Comparison of ENCODE assay signal across 18 mouse cellular contexts in genomic region chr5:112212711-112213264, GRCm38 (mm10). TPM values are rescaled to one million over a fixed set of nuclear protein-coding genes. Genes with fewer than 3 reads are reported as not detected.
DNase-seq lines count a peak whose midpoint lies in the region; ATAC-seq and TF ChIP-seq lines count a peak whose summit lies in the region.
"Had no signal": no experiment of that assay in that cellular context is flagged by ENCODE, and none has a peak within 500 bp of the region (broad histone marks: within the 10 kb centered on the region; RNA-seq: fewer than 3 reads in every experiment).

No protein-coding gene starts in this region.

- no peak for TF ChIP-seq CTCF in intestine, postnatal 0 days (IDR thresholded peaks at IDR 0.05; ENCODE audit: low read depth)

- H3K27me3 ChIP-seq in forebrain, embryonic 10.5 days (ENCODE audit: poor library complexity, severe bottlenecking) = no peaks in the 10 kb centered on the region; the same call in 1 of the 2 replicates
- H3K27me3 ChIP-seq in forebrain, embryonic 15.5 days = no peaks in the 10 kb centered on the region
- H3K27me3 ChIP-seq in hindbrain, embryonic 16.5 days (replicated peaks; ENCODE audit: control insufficient read depth, insufficient read depth, low read length) = no peaks in the 10 kb centered on the region
- no peaks in the 10 kb centered on the region for H3K27me3 ChIP-seq in midbrain, embryonic 16.5 days (ENCODE audit: control insufficient read depth, insufficient read depth, low read depth, low read length)
- no peaks in the 10 kb centered on the region for H3K27me3 ChIP-seq in intestine, postnatal 0 days (replicated peaks; ENCODE audit: control insufficient read depth, insufficient read depth, low read length)
- H3K27me3 ChIP-seq: lung, embryonic 15.5 days had no signal

- no peak overlapping the region for H3K9ac ChIP-seq in forebrain, embryonic 15.5 days (replicated peaks)
- H3K9ac ChIP-seq in hindbrain, embryonic 16.5 days (ENCODE audit: low read depth, low read length) = peak overlapping the region; percentile 11; the same call in 1 of the 2 replicates
- 0 out of 2 replicates have a peak overlapping the region, but pooled peaks have one; percentile 1 for H3K9ac ChIP-seq in midbrain, embryonic 16.5 days (ENCODE audit: low read depth, low read length)
- no peak overlapping the region for H3K9ac ChIP-seq in intestine, postnatal 0 days (ENCODE audit: low read depth, low read length)
- H3K9ac ChIP-seq: embryonic facial prominence, embryonic 13.5 days; liver, embryonic 12.5 days; lung, embryonic 15.5 days had no signal

- H3K4me2 ChIP-seq in forebrain, embryonic 15.5 days (replicated peaks) = peak overlapping the region; percentile 24; the same call in 1 of the 2 replicates
- peak overlapping the region; percentile 29; the same call in 1 of the 2 replicates for H3K4me2 ChIP-seq in hindbrain, embryonic 16.5 days (ENCODE audit: low read length)
- H3K4me2 ChIP-seq in midbrain, embryonic 16.5 days (ENCODE audit: low read length) = peak overlapping the region; percentile 29
- H3K4me2 ChIP-seq in intestine, postnatal 0 days (replicated peaks; ENCODE audit: low read depth) = no peak overlapping the region
- H3K4me2 ChIP-seq: liver, embryonic 12.5 days; lung, embryonic 15.5 days had no signal

- no peak for DNase-seq in forebrain, embryonic 10.5 days (ENCODE audit: extremely low spot score, low spot score)
- no peak for DNase-seq in lung, postnatal 14 days
- no peak for DNase-seq in Muller cell, postnatal 12 days (ENCODE audit: inconsistent ontology term)
- DNase-seq: adrenal gland, adult 2 months; cerebellum, adult 18-20 months; gastrocnemius, postnatal 10 days; heart, postnatal 10 days; kidney, adult 18-20 months; kidney, postnatal 14 days; left cerebral cortex, postnatal 4 days had no signal

- peaks cover 71% of the 10 kb centered on the region for H3K4me1 ChIP-seq in forebrain, embryonic 10.5 days
- peaks cover 48% of the 10 kb centered on the region for H3K4me1 ChIP-seq in forebrain, embryonic 15.5 days
- peaks cover 30% of the 10 kb centered on the region for H3K4me1 ChIP-seq in hindbrain, embryonic 16.5 days (ENCODE audit: control insufficient read depth, insufficient read depth, low read depth, low read length)
- H3K4me1 ChIP-seq in midbrain, embryonic 16.5 days (ENCODE audit: control insufficient read depth, insufficient read depth, low read length) = peaks cover 49% of the 10 kb centered on the region
- H3K4me1 ChIP-seq in intestine, postnatal 0 days (replicated peaks; ENCODE audit: control insufficient read depth, insufficient read depth, low read length) = 0 out of 2 replicates have a peak, but pooled peaks cover 3% of the 10 kb centered on the region

- H3K9me3 ChIP-seq in forebrain, embryonic 10.5 days = no peaks in the 10 kb centered on the region
- no peaks in the 10 kb centered on the region for H3K9me3 ChIP-seq in forebrain, embryonic 15.5 days
- H3K9me3 ChIP-seq in hindbrain, embryonic 16.5 days (ENCODE audit: control insufficient read depth, low read length) = no peaks in the 10 kb centered on the region
- no peaks in the 10 kb centered on the region for H3K9me3 ChIP-seq in midbrain, embryonic 16.5 days (replicated peaks; ENCODE audit: control insufficient read depth, low read length, poor library complexity, severe bottlenecking)
- no peaks in the 10 kb centered on the region for H3K9me3 ChIP-seq in intestine, postnatal 0 days (ENCODE audit: control insufficient read depth)
- H3K9me3 ChIP-seq: embryonic facial prominence, embryonic 13.5 days; liver, embryonic 12.5 days; lung, embryonic 15.5 days had no signal

- H3K27ac ChIP-seq in forebrain, embryonic 10.5 days = peak overlapping the region; percentile 87; the same call in 1 of the 2 replicates
- peak overlapping the region; percentile 72 for H3K27ac ChIP-seq in forebrain, embryonic 15.5 days (replicated peaks)
- peak overlapping the region; percentile 30; the same call in 1 of the 2 replicates for H3K27ac ChIP-seq in hindbrain, embryonic 16.5 days (ENCODE audit: low read depth, low read length)
- H3K27ac ChIP-seq in midbrain, embryonic 16.5 days (ENCODE audit: low read length) = peak overlapping the region; percentile 63
- H3K27ac ChIP-seq in intestine, postnatal 0 days (ENCODE audit: low read depth, low read length) = no peak overlapping the region
- H3K27ac ChIP-seq: embryonic facial prominence, embryonic 13.5 days; liver, embryonic 12.5 days; lung, embryonic 15.5 days had no signal

- WGBS in forebrain, embryonic 10.5 days = 59% methylated on average over 6 of the region's 6 CpGs
- WGBS in forebrain, embryonic 15.5 days = 52% methylated on average over 6 of the region's 6 CpGs
- WGBS in hindbrain, embryonic 16.5 days = 47% methylated on average over 6 of the region's 6 CpGs
- 44% methylated on average over 6 of the region's 6 CpGs for WGBS in midbrain, embryonic 16.5 days
- 80% methylated on average over 6 of the region's 6 CpGs for WGBS in intestine, postnatal 0 days

- ATAC-seq in forebrain, embryonic 15.5 days (replicated peaks) = no peak
- no peak for ATAC-seq in hindbrain, embryonic 16.5 days
- ATAC-seq in midbrain, embryonic 16.5 days = no peak
- no peak for ATAC-seq in intestine, postnatal 0 days
- ATAC-seq: liver, embryonic 12.5 days had no signal

- H3K4me3 ChIP-seq in forebrain, embryonic 10.5 days = peak overlapping the region; percentile 29
- no peak overlapping the region for H3K4me3 ChIP-seq in forebrain, embryonic 15.5 days
- no peak overlapping the region for H3K4me3 ChIP-seq in hindbrain, embryonic 16.5 days (ENCODE audit: low read length)
- no peak overlapping the region for H3K4me3 ChIP-seq in midbrain, embryonic 16.5 days (ENCODE audit: low read depth, low read length)
- no peak overlapping the region for H3K4me3 ChIP-seq in intestine, postnatal 0 days (ENCODE audit: low read depth, low read length)
- H3K4me3 ChIP-seq: embryonic facial prominence, embryonic 13.5 days; liver, embryonic 12.5 days; lung, embryonic 15.5 days had no signal

- H3K36me3 ChIP-seq in forebrain, embryonic 10.5 days (replicated peaks) = peaks cover 2% of the 10 kb centered on the region
- H3K36me3 ChIP-seq in forebrain, embryonic 15.5 days = no peaks in the 10 kb centered on the region
- no peaks in the 10 kb centered on the region for H3K36me3 ChIP-seq in hindbrain, embryonic 16.5 days (ENCODE audit: control insufficient read depth, insufficient read depth, low read length)
- no peaks in the 10 kb centered on the region for H3K36me3 ChIP-seq in midbrain, embryonic 16.5 days (ENCODE audit: control insufficient read depth, insufficient read depth, low read length)
- no peaks in the 10 kb centered on the region for H3K36me3 ChIP-seq in intestine, postnatal 0 days (ENCODE audit: control insufficient read depth, insufficient read depth)
- H3K36me3 ChIP-seq: embryonic facial prominence, embryonic 13.5 days; G1E; liver, embryonic 12.5 days; lung, embryonic 15.5 days had no signal

RNA-seq across cellular contexts. Expression of gene Cryba4, which starts 39.5 kb away (rescaled TPM):
- 0.48 TPM in 1 of 2 replicates, not detected in the other for polyA plus RNA-seq in forebrain, embryonic 10.5 days (2016; fragmentation: Nextera tagmentation; extraction: Ambion mirVana)
- polyA plus RNA-seq in forebrain, embryonic 15.5 days (2015; fragmentation: Nextera tagmentation; extraction: Ambion mirVana) = 1.6 and 1.8 TPM in 2 replicates
- 1.2 and 1.3 TPM in 2 replicates for polyA plus RNA-seq in hindbrain, embryonic 16.5 days (2015; fragmentation: Nextera tagmentation; extraction: Ambion mirVana)
- polyA plus RNA-seq in midbrain, embryonic 16.5 days (2015; fragmentation: Nextera tagmentation; extraction: Ambion mirVana) = 1.0 and 1.6 TPM in 2 replicates
- 1.1 and 1.3 TPM in 2 replicates for polyA plus RNA-seq in intestine, postnatal 0 days (2015; fragmentation: Nextera tagmentation; extraction: Ambion mirVana)

RNA-seq across cellular contexts. Expression of gene Crybb1, which starts 42.8 kb away (rescaled TPM):
- polyA plus RNA-seq in forebrain, embryonic 10.5 days (2016; fragmentation: Nextera tagmentation; extraction: Ambion mirVana) = 0.30 TPM in 1 of 2 replicates, not detected in the other
- polyA plus RNA-seq in forebrain, embryonic 15.5 days (2015; fragmentation: Nextera tagmentation; extraction: Ambion mirVana) = 5.4 and 5.5 TPM in 2 replicates
- 6.6 and 7.7 TPM in 2 replicates for polyA plus RNA-seq in hindbrain, embryonic 16.5 days (2015; fragmentation: Nextera tagmentation; extraction: Ambion mirVana)
- polyA plus RNA-seq in midbrain, embryonic 16.5 days (2015; fragmentation: Nextera tagmentation; extraction: Ambion mirVana) = 5.1 and 5.8 TPM in 2 replicates
- polyA plus RNA-seq in intestine, postnatal 0 days (2015; fragmentation: Nextera tagmentation; extraction: Ambion mirVana) = 0.22 and 0.34 TPM in 2 replicates
- polyA plus RNA-seq: G1E had no signal

Comparison
In these comparisons a context has a peak if more than half of its experiments do, and no peak if none do; other contexts are left out.
1. H3K9ac ChIP-seq: peak in hindbrain, embryonic 16.5 days (single experiment) and midbrain, embryonic 16.5 days (single experiment); none in forebrain, embryonic 15.5 days (single experiment) and intestine, postnatal 0 days (single experiment).